Mouse (Mus musculus): ENCODE measurements around the gene H2-T3. TPM values are rescaled to one million over a fixed set of nuclear protein-coding genes. Genes with fewer than 3 reads are reported as not detected.
"Not testable (repeated sequence)": the region's sequence is repeated elsewhere in the genome, so short reads cannot be mapped to it uniquely, and the experiment has no call there.

H2-T3 gene
- polyA plus RNA-seq, 1 experiment from 2014 or later: not detected

DNA sequence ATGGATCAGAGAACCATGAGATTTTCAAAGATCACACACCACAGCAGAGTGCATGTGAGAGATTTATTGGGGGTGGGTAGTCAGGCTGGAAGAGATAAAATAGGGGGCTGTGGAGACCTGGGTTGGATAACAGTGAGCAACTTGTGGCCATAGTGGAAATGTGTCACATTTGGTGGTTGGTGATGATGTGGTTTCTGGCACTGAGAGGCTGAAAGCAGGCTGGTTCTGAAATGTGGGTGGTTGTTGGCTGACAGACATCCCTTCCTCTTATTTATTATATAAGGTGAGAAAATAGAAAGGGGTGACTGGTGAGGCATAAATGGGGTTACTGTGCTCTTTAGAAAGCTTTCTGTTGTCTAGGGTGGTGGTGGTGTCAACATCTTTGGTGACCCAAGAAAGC, 20.3 kb downstream of the H2-T3 start:
- Histone ChIP-seq H3K27ac (no peak overlapping the region), H3K36me3 (replicated peaks) (no peaks in the 10 kb centered on the region), H3K4me1 (peaks cover 11% of the 10 kb centered on the region), H3K9me3 (no peaks in the 10 kb centered on the region), H3K4me3 (no peak overlapping the region), H3K27me3 (ENCODE audit: poor library complexity, severe bottlenecking) (peaks cover 66% of the 10 kb centered on the region)
- DNase-seq (ENCODE audit: extremely low spot score, low spot score): no peak

DNA sequence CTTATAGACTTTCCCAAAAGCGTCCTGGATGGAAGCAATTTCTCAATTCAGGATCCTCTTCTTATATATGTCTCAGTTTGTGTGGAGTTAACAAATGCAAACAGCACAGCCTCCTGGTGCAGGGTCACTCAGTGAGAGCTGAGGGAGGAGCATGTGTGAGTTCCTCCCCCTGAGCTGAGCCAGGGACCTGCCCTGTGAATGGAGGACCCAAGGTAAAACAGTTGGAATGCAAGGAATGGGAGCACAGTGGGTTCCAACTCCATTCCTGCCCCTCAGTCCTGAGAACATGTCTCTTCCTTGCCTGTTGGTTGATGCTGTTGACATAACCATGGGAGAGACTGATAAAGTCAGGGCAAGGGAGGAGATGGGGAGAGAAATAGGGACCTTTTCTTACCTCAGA, 21.0 kb downstream of the H2-T3 start:
- peaks cover 73% of the 10 kb centered on the region for H3K27me3 ChIP-seq (ENCODE audit: poor library complexity, severe bottlenecking)
- not testable (repeated sequence) for H3K9me3 ChIP-seq; H3K4me3 ChIP-seq; H3K27ac ChIP-seq; H3K36me3 ChIP-seq (replicated peaks); DNase-seq (ENCODE audit: extremely low spot score, low spot score)
- H3K4me1 ChIP-seq: peaks cover 11% of the 10 kb centered on the region
- WGBS: 53% methylated on average over 1 of the region's 1 CpGs

DNA sequence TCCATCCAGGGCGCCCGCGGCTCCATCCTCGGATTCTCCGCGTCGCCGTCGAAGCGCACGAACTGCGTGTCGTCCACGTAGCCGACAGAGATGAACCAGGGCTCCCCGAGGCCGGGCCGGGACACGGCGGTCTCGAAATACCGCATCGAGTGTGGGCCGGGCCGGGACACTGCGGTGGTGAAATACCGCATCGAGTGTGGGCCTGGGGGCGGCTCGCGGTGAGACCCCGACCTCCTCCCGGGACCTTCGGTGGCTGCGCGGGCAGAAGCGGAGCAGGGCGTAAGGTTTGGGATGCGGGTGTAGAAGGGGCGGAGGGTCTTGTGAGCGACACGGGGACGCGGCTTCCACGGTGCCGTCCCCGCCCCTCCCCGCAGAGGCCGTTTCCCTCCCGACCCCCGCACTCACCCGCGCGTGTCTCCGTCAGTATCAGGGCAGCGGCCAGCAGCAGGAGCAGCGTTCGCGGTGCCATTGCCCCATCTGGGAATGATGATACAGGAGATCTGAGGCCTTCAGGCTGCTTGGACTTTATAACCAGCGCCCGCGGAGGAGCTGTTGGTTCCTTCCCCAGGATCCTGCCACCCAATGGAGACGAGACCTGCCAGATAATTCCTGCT, 21.9 kb downstream of the H2-T3 start, which contains the start of gene Gm8909:
Gene Gm8909 (minus strand): TSS at position 499 of the 614 bp plus-strand sequence.
- peak within 1 kb of the TSS; percentile 31 for H3K4me3 ChIP-seq
- H3K9me3 ChIP-seq: no peaks in the 10 kb centered on the region
- DNase-seq (ENCODE audit: extremely low spot score, low spot score): no peak
- WGBS: 1% methylated on average over 62 of the region's 63 CpGs
- H3K4me1 ChIP-seq: peaks cover 11% of the 10 kb centered on the region
- H3K27me3 ChIP-seq (ENCODE audit: poor library complexity, severe bottlenecking): peaks cover 82% of the 10 kb centered on the region
- H3K27ac ChIP-seq: no peak within 1 kb of the TSS
- H3K36me3 ChIP-seq (replicated peaks): no peaks in the 10 kb centered on the region

DNA sequence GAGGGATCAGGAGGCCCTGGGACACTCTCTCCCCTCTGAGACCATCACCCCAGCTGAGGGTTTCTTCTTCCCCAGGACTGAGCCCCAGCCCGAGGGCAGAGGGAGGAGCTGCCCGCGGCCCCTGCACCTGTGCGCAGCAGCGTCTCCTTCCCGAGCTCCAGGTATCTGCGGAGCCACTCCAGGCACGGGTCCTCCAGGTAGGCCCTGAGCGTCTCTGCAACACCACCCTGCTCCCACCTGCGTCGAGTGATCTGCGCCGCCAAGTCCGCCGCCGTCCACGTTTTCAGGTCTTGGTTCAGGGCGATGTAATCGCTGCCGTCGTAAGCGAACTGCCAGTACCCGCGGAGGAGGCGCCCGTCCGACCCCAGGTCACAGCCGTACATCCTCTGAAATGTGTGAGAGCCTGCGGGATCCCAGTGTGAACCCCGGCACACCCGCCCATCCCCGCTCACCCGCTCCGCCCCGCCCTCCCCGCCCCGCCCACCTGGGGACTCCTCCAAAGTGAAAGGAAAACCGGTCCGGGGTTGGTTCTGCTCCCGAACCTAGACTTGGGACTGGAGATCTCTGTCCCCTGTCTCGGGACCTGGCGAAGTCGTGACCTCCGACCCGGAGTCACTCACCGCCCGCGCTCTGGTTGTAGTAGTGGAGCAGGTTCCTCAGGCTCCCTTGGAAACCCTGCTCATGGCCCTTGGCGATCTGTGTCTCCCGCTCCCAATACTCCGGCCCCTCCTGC, 22.6 kb downstream of the H2-T3 start:
- no peak for DNase-seq (ENCODE audit: extremely low spot score, low spot score)
- Histone ChIP-seq H3K9me3 (no peaks in the 10 kb centered on the region), H3K27ac (no peak overlapping the region), H3K27me3 (ENCODE audit: poor library complexity, severe bottlenecking) (peaks cover 89% of the 10 kb centered on the region), H3K36me3 (replicated peaks) (no peaks in the 10 kb centered on the region), H3K4me3 (peak overlapping the region; percentile 31), H3K4me1 (peaks cover 11% of the 10 kb centered on the region)
- WGBS: under 1% methylated on average over 51 of the region's 51 CpGs

DNA sequence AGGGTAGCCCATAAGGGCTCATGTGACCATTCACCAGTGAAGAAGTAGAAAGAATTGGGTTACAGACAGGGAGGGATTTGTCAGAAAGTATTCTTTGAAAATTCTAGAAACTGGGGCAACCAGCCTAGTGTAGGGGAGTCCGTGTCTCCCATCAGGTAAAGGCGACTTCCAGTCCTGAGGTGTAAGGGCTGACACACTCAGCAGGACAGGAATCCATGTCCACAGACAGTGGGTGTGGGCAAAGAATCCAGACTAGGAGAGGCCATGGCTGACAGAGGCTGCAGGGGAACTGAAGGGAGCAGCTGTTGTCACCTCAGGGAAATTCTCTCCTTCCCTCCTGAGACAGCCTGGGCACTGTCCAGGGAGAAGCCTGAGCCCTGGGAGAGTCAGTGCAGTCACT, 23.2 kb downstream of the H2-T3 start:
- peaks cover 11% of the 10 kb centered on the region for H3K4me1 ChIP-seq
- not testable (repeated sequence) for H3K36me3 ChIP-seq (replicated peaks); H3K9me3 ChIP-seq; H3K4me3 ChIP-seq; H3K27ac ChIP-seq; DNase-seq (ENCODE audit: extremely low spot score, low spot score)
- peaks cover 95% of the 10 kb centered on the region for H3K27me3 ChIP-seq (ENCODE audit: poor library complexity, severe bottlenecking)
- 15% methylated on average over 2 of the region's 2 CpGs for WGBS

DNA sequence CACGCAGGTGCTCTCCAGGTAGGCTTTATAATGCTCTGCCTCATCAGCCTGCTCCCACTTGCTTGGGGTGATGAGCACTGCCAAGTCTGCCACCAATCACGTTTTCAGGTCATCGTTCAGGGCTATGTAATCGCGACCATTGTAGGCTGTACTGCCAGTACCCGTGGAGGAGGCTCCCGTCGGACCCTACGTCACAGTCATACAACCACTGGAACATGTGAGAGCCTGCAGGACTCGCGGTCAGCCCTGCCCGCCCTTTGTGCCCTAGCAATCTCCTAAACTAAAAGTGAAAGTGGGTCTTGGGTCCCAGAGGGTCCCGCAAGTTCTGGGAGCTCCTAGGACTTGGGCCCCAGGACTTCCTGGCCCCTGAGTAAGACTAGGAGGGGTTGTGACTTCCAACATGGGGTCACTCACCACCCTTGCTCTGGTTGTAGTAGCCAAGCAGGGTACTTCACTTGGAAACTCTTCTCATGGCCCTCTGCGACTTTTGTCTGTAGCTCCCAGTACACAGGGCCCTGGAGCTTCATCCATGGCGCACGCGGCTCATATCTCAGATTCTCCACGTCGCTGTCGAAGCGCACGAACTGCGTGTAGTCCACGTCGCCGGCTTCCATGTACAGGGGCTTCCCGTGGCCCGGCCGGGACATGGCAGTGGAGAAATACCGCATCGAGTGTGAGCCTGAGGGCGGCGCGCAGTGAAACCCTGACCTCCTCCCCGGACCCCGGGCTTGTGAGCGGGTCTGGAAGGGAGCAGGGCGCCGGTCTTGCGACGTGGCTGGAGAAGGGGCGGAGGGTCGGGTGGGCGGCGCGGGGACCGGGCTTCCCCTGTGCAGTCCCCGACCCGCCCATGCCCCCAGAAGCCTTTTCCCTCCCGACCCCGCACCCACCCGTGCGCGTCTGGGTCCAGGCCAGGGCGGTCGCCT, 28.7 kb downstream of the H2-T3 start:
- Histone ChIP-seq H3K4me3 (peak overlapping the region; percentile 29), H3K27me3 (ENCODE audit: poor library complexity, severe bottlenecking) (peaks cover 98% of the 10 kb centered on the region), H3K36me3 (replicated peaks) (no peaks in the 10 kb centered on the region), H3K27ac (no peak overlapping the region), H3K4me1 (peaks cover 10% of the 10 kb centered on the region), H3K9me3 (no peaks in the 10 kb centered on the region)
- 2% methylated on average over 56 of the region's 56 CpGs for WGBS
- no peak for DNase-seq (ENCODE audit: extremely low spot score, low spot score)

DNA sequence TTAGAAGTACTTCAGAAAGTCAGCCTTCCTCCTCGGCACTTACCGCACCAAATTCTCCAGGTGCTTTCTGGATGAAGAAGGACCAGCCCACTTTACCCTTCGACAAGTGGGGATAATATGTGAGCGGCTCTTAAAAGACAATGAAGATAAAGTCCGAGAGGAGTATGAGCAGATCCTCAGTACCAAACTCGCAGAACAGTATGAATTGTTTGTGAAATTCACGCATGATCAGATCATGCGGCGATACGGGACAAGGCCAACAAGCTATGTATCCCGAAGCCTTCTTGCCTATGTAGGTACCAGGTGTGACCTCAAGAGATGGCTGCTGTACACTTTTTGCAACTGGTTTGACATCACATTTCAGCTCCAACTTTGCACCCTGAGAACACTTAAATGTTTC, 31.8 kb downstream of the H2-T3 start:
- Histone ChIP-seq H3K4me1 (peaks cover 10% of the 10 kb centered on the region), H3K27me3 (ENCODE audit: poor library complexity, severe bottlenecking) (peaks cover 98% of the 10 kb centered on the region), H3K4me3 (peak overlapping the region; percentile 46; the same call in 1 of the 2 replicates)
- H3K27ac ChIP-seq; H3K9me3 ChIP-seq; DNase-seq (ENCODE audit: extremely low spot score, low spot score); H3K36me3 ChIP-seq (replicated peaks): not testable (repeated sequence)
- 7% methylated on average over 11 of the region's 11 CpGs for WGBS

DNA sequence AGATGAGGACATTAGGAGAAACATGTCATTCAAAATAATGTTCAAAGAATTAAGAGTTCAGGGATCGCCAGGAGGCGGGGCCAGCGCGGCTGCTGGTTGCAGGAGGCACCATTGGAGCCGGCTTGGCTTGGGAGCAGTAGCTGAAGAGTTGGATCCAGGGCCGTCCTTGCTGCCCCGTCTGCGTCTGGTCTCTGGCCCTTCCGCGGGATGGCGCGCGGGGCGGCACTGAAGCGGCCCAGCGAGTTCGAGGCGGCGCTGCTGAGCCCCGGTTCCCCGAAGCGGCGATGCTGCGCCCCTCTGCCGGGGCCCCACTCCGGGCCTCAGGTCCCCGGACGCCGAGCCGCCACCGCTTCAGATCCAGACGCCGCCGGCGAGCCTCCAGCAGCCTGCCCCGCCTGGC, 32.3 kb downstream of the H2-T3 start:
- H3K27ac ChIP-seq; DNase-seq (ENCODE audit: extremely low spot score, low spot score); H3K36me3 ChIP-seq (replicated peaks); H3K9me3 ChIP-seq: not testable (repeated sequence)
- Histone ChIP-seq H3K27me3 (ENCODE audit: poor library complexity, severe bottlenecking) (peaks cover 98% of the 10 kb centered on the region), H3K4me1 (peaks cover 10% of the 10 kb centered on the region), H3K4me3 (peak overlapping the region; percentile 46)
- under 1% methylated on average over 36 of the region's 36 CpGs for WGBS

DNA sequence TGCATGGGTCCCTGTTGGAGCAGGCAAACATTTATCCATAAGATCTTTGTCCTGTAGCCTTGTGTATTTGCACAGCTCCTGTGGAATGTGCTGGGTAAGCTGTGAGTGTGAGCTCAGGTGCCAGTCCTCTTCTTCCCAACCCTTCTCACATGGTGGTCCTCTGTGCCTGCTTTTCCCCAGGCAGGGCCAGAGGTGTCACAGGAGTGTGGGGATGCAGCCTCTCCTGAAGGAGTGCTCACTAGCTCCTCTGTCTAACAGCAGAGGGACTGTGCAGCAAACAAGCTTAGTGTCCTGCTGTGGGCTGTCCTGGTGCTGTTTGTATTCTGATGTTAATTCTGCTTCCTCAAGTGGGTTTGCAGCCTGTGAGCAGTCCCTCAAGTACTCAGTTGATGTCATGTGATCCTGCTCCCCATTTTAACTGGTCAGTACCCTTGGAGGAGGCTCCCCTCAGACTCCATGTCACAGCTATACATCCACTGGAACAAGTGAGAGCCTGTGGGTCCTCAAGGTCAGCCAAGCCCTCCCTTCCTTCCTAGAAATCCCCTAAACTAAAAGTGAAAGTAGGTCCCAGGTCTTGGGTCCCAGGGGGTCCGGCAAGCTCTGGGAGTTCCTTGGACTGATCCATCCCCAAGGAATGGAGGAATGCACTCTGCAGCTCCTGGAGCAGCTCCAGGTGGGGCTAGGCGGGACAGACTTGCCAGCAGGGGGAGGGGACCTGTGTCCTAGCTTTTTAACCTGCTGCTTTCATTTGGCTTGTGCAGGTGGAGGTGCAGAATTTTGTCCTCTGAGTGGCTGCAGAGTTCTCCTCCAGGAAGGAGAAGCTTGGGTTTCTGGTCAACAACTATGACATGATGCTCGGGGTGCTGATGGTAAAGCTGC, 35.6 kb downstream of the H2-T3 start:
- no peaks in the 10 kb centered on the region for H3K36me3 ChIP-seq (replicated peaks)
- H3K9me3 ChIP-seq: no peaks in the 10 kb centered on the region
- WGBS: 30% methylated on average over 3 of the region's 3 CpGs
- DNase-seq (ENCODE audit: extremely low spot score, low spot score): no peak
- peaks cover 4% of the 10 kb centered on the region for H3K4me1 ChIP-seq
- H3K4me3 ChIP-seq: no peak overlapping the region
- no peak overlapping the region for H3K27ac ChIP-seq
- H3K27me3 ChIP-seq (ENCODE audit: poor library complexity, severe bottlenecking): peaks cover 84% of the 10 kb centered on the region

DNA sequence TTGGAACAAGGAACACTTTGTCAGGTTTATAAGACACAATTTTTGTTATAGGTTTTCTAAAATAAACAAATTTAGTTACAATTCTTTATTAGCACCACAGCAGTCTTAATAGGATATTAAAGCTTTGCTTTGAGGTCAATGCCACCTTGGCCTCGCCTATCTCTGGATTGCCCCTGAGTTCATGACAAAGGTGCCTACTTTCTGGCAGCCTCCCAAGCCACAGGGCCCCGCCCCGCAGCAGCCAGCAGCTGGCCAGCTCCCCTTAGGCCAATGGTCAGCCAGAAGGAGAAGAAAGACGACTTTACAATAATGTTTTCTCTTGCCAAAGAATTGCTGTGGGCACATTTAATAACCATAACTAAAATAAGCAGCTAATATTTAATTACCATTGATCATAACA, 38.9 kb downstream of the H2-T3 start:
- not testable (repeated sequence) for DNase-seq (ENCODE audit: extremely low spot score, low spot score); H3K36me3 ChIP-seq (replicated peaks); H3K4me3 ChIP-seq; H3K9me3 ChIP-seq; H3K4me1 ChIP-seq; H3K27ac ChIP-seq
- WGBS: 50% methylated on average over 4 of the region's 4 CpGs
- H3K27me3 ChIP-seq (ENCODE audit: poor library complexity, severe bottlenecking): peaks cover 77% of the 10 kb centered on the region

DNA sequence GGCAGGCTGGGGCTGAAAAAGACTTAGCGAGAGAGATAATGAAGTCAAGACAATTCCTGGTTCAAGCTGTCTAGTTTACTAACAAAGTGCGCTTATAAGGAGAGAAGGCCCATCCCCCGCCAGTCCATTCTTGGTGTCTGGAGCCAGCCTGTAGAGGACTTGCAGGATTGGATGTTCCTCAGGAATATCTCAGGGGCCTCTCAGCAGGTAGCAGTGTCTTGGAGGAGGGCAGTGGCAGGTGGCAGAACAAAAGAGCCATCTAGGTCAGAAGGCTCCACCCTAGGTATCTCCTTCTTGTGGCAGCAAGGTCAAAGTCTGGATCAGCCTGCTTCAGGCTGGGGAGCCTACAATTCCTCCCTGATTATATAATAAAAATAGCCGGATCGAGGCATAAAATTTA, 41.6 kb downstream of the H2-T3 start:
- peaks cover 11% of the 10 kb centered on the region for H3K4me1 ChIP-seq
- not testable (repeated sequence) for H3K27ac ChIP-seq; H3K9me3 ChIP-seq; H3K36me3 ChIP-seq (replicated peaks); H3K4me3 ChIP-seq; DNase-seq (ENCODE audit: extremely low spot score, low spot score)
- WGBS: 64% methylated on average over 5 of the region's 5 CpGs
- H3K27me3 ChIP-seq (ENCODE audit: poor library complexity, severe bottlenecking): peaks cover 77% of the 10 kb centered on the region

DNA sequence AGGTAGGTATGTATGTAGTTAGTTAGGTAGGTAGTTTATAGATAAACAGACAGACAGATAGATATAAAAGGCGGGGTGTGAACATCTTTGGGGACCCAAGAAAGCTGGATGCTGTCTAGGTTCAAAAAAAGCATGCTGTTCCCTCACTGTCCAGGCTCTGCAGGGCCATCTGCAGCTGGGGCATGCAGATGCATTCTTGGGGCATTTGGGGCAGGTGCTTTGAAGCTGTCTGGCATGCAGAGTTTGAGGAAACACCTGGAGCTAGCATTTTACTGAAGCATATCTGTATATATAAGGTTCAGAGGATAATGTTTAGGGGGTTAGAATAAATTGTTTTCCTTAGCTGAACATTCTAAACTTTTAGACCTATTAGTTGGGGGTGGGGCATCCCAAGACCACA, 43.1 kb downstream of the H2-T3 start:
- H3K27ac ChIP-seq; DNase-seq (ENCODE audit: extremely low spot score, low spot score); H3K36me3 ChIP-seq (replicated peaks); H3K4me3 ChIP-seq; H3K9me3 ChIP-seq: not testable (repeated sequence)
- peaks cover 11% of the 10 kb centered on the region for H3K4me1 ChIP-seq
- peaks cover 77% of the 10 kb centered on the region for H3K27me3 ChIP-seq (ENCODE audit: poor library complexity, severe bottlenecking)
- WGBS: 85% methylated on average over 1 of the region's 1 CpGs

Data from forebrain, embryonic 10.5 days (tissue).